In genomic region chr17:90606718-90607426, GRCm38 (mm10) we compare ENCODE assay signal across 8 mouse cellular contexts.
DNase-seq lines count a peak whose midpoint lies in the region; ATAC-seq and TF ChIP-seq lines count a peak whose summit lies in the region.

No protein-coding gene starts in this region.

- ATAC-seq in hindbrain, embryonic 14.5 days (ENCODE audit: low FRiP score): no peak

- WGBS in hindbrain, embryonic 14.5 days: 95% methylated on average over 4 of the region's 4 CpGs

- no peaks in the 10 kb centered on the region for H3K27me3 ChIP-seq in myocyte (ENCODE audit: control insufficient read depth, insufficient read depth, insufficient read length)
- H3K27me3 ChIP-seq in hindbrain, embryonic 14.5 days (ENCODE audit: control insufficient read depth, insufficient read depth, low read length): no peaks in the 10 kb centered on the region

- H3K27ac ChIP-seq in hindbrain, embryonic 14.5 days: no peak overlapping the region

- peak overlapping the region; percentile 42 for H3K4me2 ChIP-seq in myocyte (ENCODE audit: low read depth)
- H3K4me2 ChIP-seq in hindbrain, embryonic 14.5 days (replicated peaks): no peak overlapping the region

- no peaks in the 10 kb centered on the region for H3K36me3 ChIP-seq in myocyte (ENCODE audit: control insufficient read depth, insufficient read depth)
- H3K36me3 ChIP-seq in hindbrain, embryonic 14.5 days (replicated peaks; ENCODE audit: control insufficient read depth, insufficient read depth): no peaks in the 10 kb centered on the region

- H3ac ChIP-seq in myocyte (ENCODE audit: control insufficient read depth, insufficient read length): no peak overlapping the region

- no peak for TF ChIP-seq POLR2A in myocyte (IDR thresholded peaks at IDR 0.05; ENCODE audit: insufficient read length, low read depth)

- no peak overlapping the region for H3K4me3 ChIP-seq in myocyte
- H3K4me3 ChIP-seq in hindbrain, embryonic 14.5 days (replicated peaks; ENCODE audit: low read length): no peak overlapping the region

- peak; percentile 73 to 75 for DNase-seq in left cerebral cortex, adult 18-20 months (ENCODE audit: low spot score in 2 of 2)
- no peak for DNase-seq in left cerebral cortex, adult 11 months (ENCODE audit: low spot score)
- peak; percentile 87 for DNase-seq in cerebellum, adult 11 months
- peak; percentile 57 for DNase-seq in heart, adult 8-10 months (ENCODE audit: low spot score)
- DNase-seq in hindbrain, embryonic 14.5 days (ENCODE audit: low spot score): no peak
- no peak for DNase-seq in natural killer cell, adult 2 months (ENCODE audit: low spot score in 2 of 2)
- DNase-seq in embryo, embryonic 11 days: no peak

- no peak overlapping the region for H3K9ac ChIP-seq in hindbrain, embryonic 14.5 days

- H3K4me1 ChIP-seq in hindbrain, embryonic 14.5 days (replicated peaks; ENCODE audit: control insufficient read depth, insufficient read depth, low read length): no peaks in the 10 kb centered on the region

- H3K9me3 ChIP-seq in hindbrain, embryonic 14.5 days (ENCODE audit: control insufficient read depth, low read length): no peaks in the 10 kb centered on the region

- no peaks in the 10 kb centered on the region for H3K79me2 ChIP-seq in myocyte (ENCODE audit: control insufficient read depth, insufficient read depth)

TF ChIP-seq in myocyte, 11 proteins besides CTCF, POLR2A, EP300 and RAD21:
- TF ChIP-seq REST (IDR thresholded peaks at IDR 0.05; ENCODE audit: insufficient read depth, insufficient read length): no peak
- TF ChIP-seq MYOD1 (IDR thresholded peaks at IDR 0.05; ENCODE audit: control insufficient read depth in 1 of 3, insufficient read length in 2 of 3, low read depth in 2 of 3): no peak
- TF ChIP-seq E2F4 (IDR thresholded peaks at IDR 0.05; ENCODE audit: insufficient read depth): no peak
- no peak for TF ChIP-seq USF1 (IDR thresholded peaks at IDR 0.05; ENCODE audit: low read depth)
- TF ChIP-seq CEBPB (IDR thresholded peaks at IDR 0.05; ENCODE audit: insufficient read depth, poor library complexity, severe bottlenecking): no peak
- TF ChIP-seq POLR2AphosphoS2 (IDR thresholded peaks at IDR 0.05; ENCODE audit: insufficient read length, low read depth): no peak
- TF ChIP-seq TCF12 (IDR thresholded peaks at IDR 0.05; ENCODE audit: insufficient read depth, poor library complexity, severe bottlenecking): no peak
- TF ChIP-seq TCF3 (IDR thresholded peaks at IDR 0.05; ENCODE audit: insufficient read length, low read depth): no peak
- TF ChIP-seq MAX (IDR thresholded peaks at IDR 0.05; ENCODE audit: low read depth): no peak
- TF ChIP-seq SRF (IDR thresholded peaks at IDR 0.05; ENCODE audit: control insufficient read depth, insufficient read length, low read depth): no peak
- no peak for TF ChIP-seq MYOG (IDR thresholded peaks at IDR 0.05; ENCODE audit: control insufficient read depth in 1 of 3, insufficient read depth in 1 of 3, insufficient read length in 2 of 3, low read depth in 2 of 3)

Comparison
In these comparisons a context has a peak if more than half of its experiments do, and no peak if none do; other contexts are left out.
1. DNase-seq: peak in left cerebral cortex, adult 18-20 months (2 of 2), cerebellum, adult 11 months (single experiment) and heart, adult 8-10 months (single experiment); none in left cerebral cortex, adult 11 months (single experiment), hindbrain, embryonic 14.5 days (single experiment), natural killer cell, adult 2 months (0 of 2) and embryo, embryonic 11 days (single experiment).